Comparison of ENCODE assay signal across 11 mouse cellular contexts in genomic region chr3:80805327-80805726, GRCm38 (mm10). TPM values are rescaled to one million over a fixed set of nuclear protein-coding genes. Genes with fewer than 3 reads are reported as not detected.
A peak's percentile ranks its signal among the peaks of the same experiment; 100 is the strongest.
DNase-seq lines count a peak whose midpoint lies in the region; ATAC-seq and TF ChIP-seq lines count a peak whose summit lies in the region.
"Had no signal": no experiment of that assay in that cellular context is flagged by ENCODE, and none has a peak within 500 bp of the region (broad histone marks: within the 10 kb centered on the region; RNA-seq: fewer than 3 reads in every experiment).

No protein-coding gene starts in this region.

- DNase-seq in adrenal gland, postnatal 10 days = peak; percentile 5
- no peak for DNase-seq in adrenal gland, adult 8-10 months
- peak; percentile 32 for DNase-seq in kidney, postnatal 0 days (ENCODE audit: low spot score)
- DNase-seq in right cerebral cortex, postnatal 4 days = peak; percentile 21
- no peak for DNase-seq in right cerebral cortex, adult 18-20 months
- peak; percentile 32 for DNase-seq in splenic B cell, adult 2 months (ENCODE audit: low read depth, low spot score)
- no peak for DNase-seq in thymus, postnatal 25 days
- DNase-seq: heart, postnatal 4 days; liver had no signal

- H3K27ac ChIP-seq in kidney, postnatal 0 days = no peak overlapping the region
- no peak overlapping the region for H3K27ac ChIP-seq in kidney, embryonic 14.5 days (ENCODE audit: low read depth, low read length)

- ATAC-seq in kidney, postnatal 0 days (replicated peaks; ENCODE audit: low FRiP score, low read depth) = no peak
- no peak for ATAC-seq in kidney, embryonic 14.5 days (ENCODE audit: low FRiP score, low TSS enrichment)

- no peak overlapping the region for H3K4me2 ChIP-seq in kidney, postnatal 0 days (ENCODE audit: low read length)
- no peak overlapping the region for H3K4me2 ChIP-seq in kidney, embryonic 14.5 days (replicated peaks; ENCODE audit: low read depth, low read length)

- TF ChIP-seq CTCF in kidney, postnatal 0 days (IDR thresholded peaks at IDR 0.05; ENCODE audit: low read depth) = peak; percentile 58

- 12% methylated on average over 1 of the region's 1 CpGs for WGBS in kidney, postnatal 0 days
- 16% methylated on average over 1 of the region's 1 CpGs for WGBS in kidney, embryonic 14.5 days

- H3K9ac ChIP-seq in kidney, postnatal 0 days (ENCODE audit: low read depth, low read length) = no peak overlapping the region
- no peak overlapping the region for H3K9ac ChIP-seq in kidney, embryonic 14.5 days (ENCODE audit: low read depth, low read length)

- H3K36me3 ChIP-seq in kidney, postnatal 0 days (ENCODE audit: insufficient read depth, low read length) = no peaks in the 10 kb centered on the region
- no peaks in the 10 kb centered on the region for H3K36me3 ChIP-seq in kidney, embryonic 14.5 days (ENCODE audit: control insufficient read depth, insufficient read depth, low read length)
- no peaks in the 10 kb centered on the region for H3K36me3 ChIP-seq in splenic B cell, adult 2 months (ENCODE audit: control insufficient read depth, insufficient read depth, low read length, poor library complexity, severe bottlenecking)

- peaks cover 24% of the 10 kb centered on the region for H3K27me3 ChIP-seq in kidney, postnatal 0 days (ENCODE audit: insufficient read depth, low read length)
- H3K27me3 ChIP-seq in kidney, embryonic 14.5 days (ENCODE audit: control insufficient read depth, insufficient read depth, low read length) = peaks cover 19% of the 10 kb centered on the region
- H3K27me3 ChIP-seq in splenic B cell, adult 2 months (ENCODE audit: control insufficient read depth, insufficient read depth, low read length, poor library complexity, severe bottlenecking) = no peaks in the 10 kb centered on the region; the same call in none of the 2 replicates

- no peaks in the 10 kb centered on the region for H3K9me3 ChIP-seq in kidney, postnatal 0 days (replicated peaks; ENCODE audit: low read length)
- no peaks in the 10 kb centered on the region for H3K9me3 ChIP-seq in kidney, embryonic 14.5 days (ENCODE audit: control insufficient read depth, low read length)

- peaks cover 10% of the 10 kb centered on the region; the same call in 1 of the 2 replicates for H3K4me1 ChIP-seq in kidney, postnatal 0 days (replicated peaks; ENCODE audit: insufficient read depth, low read length)
- H3K4me1 ChIP-seq in kidney, embryonic 14.5 days (ENCODE audit: control insufficient read depth, insufficient read depth, low read length) = peaks cover 12% of the 10 kb centered on the region; the same call in 1 of the 2 replicates

- H3K4me3 ChIP-seq in kidney, postnatal 0 days (replicated peaks; ENCODE audit: low read depth, low read length) = no peak overlapping the region
- no peak overlapping the region for H3K4me3 ChIP-seq in kidney, embryonic 14.5 days (ENCODE audit: low read length)

RNA-seq across cellular contexts. Expression of gene Gria2, which starts 2.7 kb away (rescaled TPM):
- 10 to 100 TPM in 1 of 2 experiments, 1 to 10 TPM in 1; 8.5 to 11.5 TPM for total RNA-seq in adrenal gland, postnatal 10 days (2021)
- 10 to 100 TPM; 12.2 to 22.3 (median 18.1) TPM for total RNA-seq in adrenal gland, adult 8-10 months (2022)
- polyA plus RNA-seq in kidney, postnatal 0 days (2015; fragmentation: Nextera tagmentation; extraction: Ambion mirVana) = 0.36 and 0.38 TPM in 2 replicates
- 0.87 and 1.0 TPM in 2 replicates for polyA plus RNA-seq in kidney, embryonic 14.5 days (2014; fragmentation: Nextera tagmentation; extraction: Ambion mirVana)
- total RNA-seq: common myeloid progenitor, adult 5-6 weeks had no signal

Comparison
In these comparisons a context has a peak if more than half of its experiments do, and no peak if none do; other contexts are left out.
1. DNase-seq: peak in adrenal gland, postnatal 10 days (single experiment), kidney, postnatal 0 days (single experiment), right cerebral cortex, postnatal 4 days (single experiment) and splenic B cell, adult 2 months (single experiment); none in adrenal gland, adult 8-10 months (single experiment), right cerebral cortex, adult 18-20 months (single experiment) and thymus, postnatal 25 days (single experiment).